In genomic region chr16:90150820-90151219, GRCm38 (mm10) we compare ENCODE assay signal across 20 mouse cellular contexts. TPM values are rescaled to one million over a fixed set of nuclear protein-coding genes. Genes with fewer than 3 reads are reported as not detected.
DNase-seq lines count a peak whose midpoint lies in the region; ATAC-seq lines count a peak whose summit lies in the region.
"Had no signal": no experiment of that assay in that cellular context is flagged by ENCODE, and none has a peak within 500 bp of the region (broad histone marks: within the 10 kb centered on the region; RNA-seq: fewer than 3 reads in every experiment).

No protein-coding gene starts in this region.

- no peak overlapping the region for H3K4me3 ChIP-seq in limb, embryonic 15.5 days
- no peak overlapping the region for H3K4me3 ChIP-seq in limb, embryonic 10.5 days
- H3K4me3 ChIP-seq in embryonic facial prominence, embryonic 10.5 days, result no peak overlapping the region
- no peak overlapping the region for H3K4me3 ChIP-seq in embryonic facial prominence, embryonic 15.5 days (replicated peaks)
- H3K4me3 ChIP-seq: forebrain, embryonic 13.5 days; gastrocnemius, adult 2 months; heart, embryonic 13.5 days; hindbrain, embryonic 13.5 days had no signal

- DNase-seq in limb, embryonic 10.5 days (ENCODE audit: low spot score), result no peak
- DNase-seq in embryonic facial prominence, embryonic 10.5 days (ENCODE audit: low spot score), result peak; percentile 37
- DNase-seq in embryo, embryonic 10.5 days (ENCODE audit: low spot score), result no peak
- no peak for DNase-seq in gastrocnemius, postnatal 25 days
- DNase-seq: adrenal gland, postnatal 14 days; cerebellum, adult 11-12 months; cerebellum, adult 9-10 months; gastrocnemius, adult 2 months; gastrocnemius, postnatal 36 days; heart, adult 11 months; heart, postnatal 10 days had no signal

- ATAC-seq in limb, embryonic 15.5 days (ENCODE audit: insufficient number of reproducible peaks, low FRiP score, low TSS enrichment, low read depth), result no peak
- ATAC-seq in embryonic facial prominence, embryonic 15.5 days (ENCODE audit: insufficient number of reproducible peaks, low FRiP score, low TSS enrichment, low read depth), result peak; percentile 34; the same call in 1 of the 2 replicates
- no peak for ATAC-seq in megakaryocyte progenitor cell, adult 5-6 weeks (replicated peaks; ENCODE audit: poor library complexity)
- ATAC-seq: activated CD4-positive, CD25-positive, alpha-beta regulatory T cell, adult 4 months; forebrain, embryonic 13.5 days; hindbrain, postnatal 0 days had no signal

- no peak overlapping the region for H3K4me2 ChIP-seq in limb, embryonic 15.5 days
- 0 out of 2 replicates have a peak overlapping the region, but pooled peaks have one; percentile 2 for H3K4me2 ChIP-seq in embryonic facial prominence, embryonic 15.5 days (replicated peaks)
- H3K4me2 ChIP-seq: forebrain, embryonic 13.5 days; hindbrain, embryonic 13.5 days had no signal

- no peaks in the 10 kb centered on the region for H3K27me3 ChIP-seq in limb, embryonic 15.5 days
- H3K27me3 ChIP-seq in limb, embryonic 10.5 days (ENCODE audit: low read depth, poor library complexity, severe bottlenecking), result no peaks in the 10 kb centered on the region
- 0 out of 2 replicates have a peak, but pooled peaks cover 5% of the 10 kb centered on the region for H3K27me3 ChIP-seq in embryonic facial prominence, embryonic 10.5 days (replicated peaks; ENCODE audit: low read depth, poor library complexity, severe bottlenecking)
- H3K27me3 ChIP-seq in embryonic facial prominence, embryonic 15.5 days, result no peaks in the 10 kb centered on the region
- H3K27me3 ChIP-seq: forebrain, embryonic 13.5 days; heart, embryonic 13.5 days; hindbrain, embryonic 13.5 days had no signal

- H3K9ac ChIP-seq in limb, embryonic 15.5 days, result no peak overlapping the region
- no peak overlapping the region for H3K9ac ChIP-seq in embryonic facial prominence, embryonic 15.5 days
- H3K9ac ChIP-seq: forebrain, embryonic 13.5 days; hindbrain, embryonic 13.5 days had no signal

- no peaks in the 10 kb centered on the region for H3K36me3 ChIP-seq in limb, embryonic 15.5 days
- no peaks in the 10 kb centered on the region for H3K36me3 ChIP-seq in limb, embryonic 10.5 days
- no peaks in the 10 kb centered on the region for H3K36me3 ChIP-seq in embryonic facial prominence, embryonic 10.5 days (replicated peaks)
- no peaks in the 10 kb centered on the region for H3K36me3 ChIP-seq in embryonic facial prominence, embryonic 15.5 days
- H3K36me3 ChIP-seq: G1E; heart, embryonic 13.5 days; hindbrain, embryonic 13.5 days had no signal

- H3K9me3 ChIP-seq in limb, embryonic 15.5 days, result no peaks in the 10 kb centered on the region
- no peaks in the 10 kb centered on the region for H3K9me3 ChIP-seq in limb, embryonic 10.5 days (replicated peaks)
- H3K9me3 ChIP-seq in embryonic facial prominence, embryonic 10.5 days, result no peaks in the 10 kb centered on the region
- H3K9me3 ChIP-seq in embryonic facial prominence, embryonic 15.5 days (replicated peaks), result no peaks in the 10 kb centered on the region
- H3K9me3 ChIP-seq: forebrain, embryonic 13.5 days; heart, embryonic 13.5 days; hindbrain, embryonic 13.5 days had no signal

- WGBS in limb, embryonic 15.5 days, result 76% methylated on average over 6 of the region's 6 CpGs
- 83% methylated on average over 6 of the region's 6 CpGs for WGBS in limb, embryonic 10.5 days
- 72% methylated on average over 6 of the region's 6 CpGs for WGBS in embryonic facial prominence, embryonic 10.5 days
- WGBS in embryonic facial prominence, embryonic 15.5 days, result 59% methylated on average over 6 of the region's 6 CpGs

- H3K27ac ChIP-seq in limb, embryonic 15.5 days, result peak overlapping the region; percentile 54; the same call in 1 of the 2 replicates
- H3K27ac ChIP-seq in limb, embryonic 10.5 days, result no peak overlapping the region
- H3K27ac ChIP-seq in embryonic facial prominence, embryonic 10.5 days (replicated peaks), result 0 out of 2 replicates have a peak overlapping the region, but pooled peaks have one; percentile 62
- H3K27ac ChIP-seq in embryonic facial prominence, embryonic 15.5 days (replicated peaks), result peak overlapping the region; percentile 48
- H3K27ac ChIP-seq: forebrain, embryonic 13.5 days; gastrocnemius, adult 2 months; hindbrain, embryonic 13.5 days; hindbrain, postnatal 0 days had no signal

- H3K4me1 ChIP-seq in limb, embryonic 15.5 days, result peaks cover 7% of the 10 kb centered on the region
- H3K4me1 ChIP-seq in limb, embryonic 10.5 days, result peaks cover 3% of the 10 kb centered on the region; the same call in 1 of the 2 replicates
- H3K4me1 ChIP-seq in embryonic facial prominence, embryonic 10.5 days, result peaks cover 13% of the 10 kb centered on the region
- peaks cover 14% of the 10 kb centered on the region for H3K4me1 ChIP-seq in embryonic facial prominence, embryonic 15.5 days
- H3K4me1 ChIP-seq: forebrain, embryonic 13.5 days; hindbrain, embryonic 13.5 days had no signal

RNA-seq across cellular contexts. Expression of gene Tiam1, which starts 7.3 kb away (rescaled TPM):
- polyA plus RNA-seq in limb, embryonic 15.5 days (2015; fragmentation: Nextera tagmentation; extraction: Ambion mirVana), result 37.1 and 51.8 TPM in 2 replicates
- polyA plus RNA-seq in limb, embryonic 10.5 days (2016; fragmentation: Nextera tagmentation; extraction: Ambion mirVana), result 23.8 and 30.8 TPM in 2 replicates
- 25.3 and 25.9 TPM in 2 replicates for polyA plus RNA-seq in embryonic facial prominence, embryonic 10.5 days (2016; fragmentation: Nextera tagmentation; extraction: Ambion mirVana)
- polyA plus RNA-seq in embryonic facial prominence, embryonic 15.5 days (2015; fragmentation: Nextera tagmentation; extraction: Ambion mirVana), result 45.3 and 49.4 TPM in 2 replicates
- total RNA-seq in megakaryocyte progenitor cell, adult 5-6 weeks (2015), result 60.8 and 67.9 TPM in 2 replicates
- 52.8 and 58.4 TPM in 2 replicates for total RNA-seq in megakaryocyte progenitor cell, adult 5-6 weeks (2017)
- total RNA-seq in gastrocnemius, postnatal 25 days (2021), result 1 to 10 TPM; 4.4 to 5.3 TPM
